Mouse (Mus musculus) right cerebral cortex, postnatal 25 days (tissue): Measurements from ENCODE around the gene Htt.

Experiments used
- DNase-seq: peaks from one replicate; pipeline ENCODE4 v3.0.0; 2022

Gene Htt

DNA sequence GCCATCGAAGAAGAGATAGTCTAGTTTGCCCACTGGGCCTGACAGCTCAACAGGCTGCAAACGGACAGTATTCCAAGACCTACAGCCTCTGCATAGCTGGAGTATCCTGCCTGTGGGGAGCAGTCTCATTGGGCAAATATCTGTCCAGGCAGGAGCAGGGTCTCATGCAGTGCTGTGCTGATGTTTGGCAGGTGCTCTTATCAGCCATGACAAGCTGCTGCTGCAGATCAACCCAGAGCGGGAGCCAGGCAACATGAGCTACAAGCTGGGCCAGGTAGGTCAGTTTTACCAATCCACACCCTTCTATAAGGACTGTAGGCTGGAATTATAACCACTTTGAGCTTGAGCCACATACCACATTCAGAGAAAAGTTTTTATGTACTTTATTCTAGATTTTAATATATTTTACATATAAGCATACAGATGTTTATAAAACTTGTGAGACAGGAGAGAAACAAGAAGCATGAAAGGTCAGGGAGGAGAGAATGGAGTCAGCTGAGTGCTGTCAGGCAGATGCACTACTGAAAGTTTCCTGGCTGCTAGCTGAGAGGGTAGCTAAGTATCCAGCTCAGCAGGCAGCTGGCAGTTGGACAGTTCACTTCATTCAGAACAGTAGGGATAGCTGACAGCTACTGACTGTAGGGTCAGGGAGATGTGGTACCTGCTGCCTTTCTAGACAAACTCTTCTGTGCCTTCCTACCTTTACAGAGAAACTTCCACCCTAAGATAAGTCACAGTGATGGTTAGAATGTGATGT is 135.3 kb downstream of the Htt start:
- no peak for DNase-seq

DNA sequence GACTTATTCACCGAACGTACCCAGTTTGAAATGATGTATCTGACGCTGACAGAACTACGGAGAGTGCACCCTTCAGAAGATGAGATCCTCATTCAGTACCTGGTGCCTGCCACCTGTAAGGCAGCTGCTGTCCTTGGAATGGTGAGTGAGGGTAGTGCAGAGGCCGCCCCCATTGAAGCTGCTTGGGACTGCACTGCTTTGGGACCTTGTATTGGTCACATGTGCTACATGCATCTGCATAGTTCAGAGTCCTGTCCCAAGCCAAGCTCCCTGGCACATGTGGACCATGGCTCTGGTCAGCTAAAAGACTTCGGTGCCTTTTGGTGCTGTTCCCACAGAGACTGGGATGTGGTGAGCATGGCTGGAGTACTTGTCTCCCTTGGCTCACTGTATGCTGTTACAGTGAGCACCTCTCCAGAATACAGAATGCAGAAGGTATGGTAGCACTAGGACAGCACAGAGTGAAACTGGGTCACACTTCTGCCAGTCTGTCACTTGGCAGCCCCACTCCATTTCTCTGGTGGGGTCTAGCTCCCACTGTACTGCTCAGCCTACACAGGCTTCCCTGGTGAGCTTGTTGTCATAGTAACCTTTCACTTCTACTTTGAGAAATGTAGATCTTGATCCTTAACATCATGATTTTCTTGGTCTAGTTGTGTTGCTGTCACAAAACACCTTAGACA is 138.4 kb downstream of the Htt start:
- no peak for DNase-seq

DNA sequence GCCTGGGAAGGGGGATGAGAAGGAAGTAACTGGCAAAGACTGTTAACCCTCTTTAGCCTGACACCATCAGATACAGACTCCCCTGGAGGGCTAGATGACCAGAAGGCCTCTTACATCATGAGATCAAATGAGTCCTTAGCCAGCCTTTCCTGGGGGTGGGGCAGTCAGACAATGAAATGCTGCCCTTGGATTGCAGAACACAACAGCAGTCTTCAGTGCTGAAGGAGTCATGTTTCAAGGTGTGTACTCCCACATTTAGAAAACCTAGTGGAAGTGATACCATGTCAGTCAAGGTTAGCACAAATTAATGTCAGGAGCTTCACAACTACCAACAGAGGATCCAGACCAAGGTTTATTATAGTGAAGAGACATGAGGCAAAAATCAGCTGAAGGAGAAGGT is 140.8 kb downstream of the Htt start:
- no peak for DNase-seq

DNA sequence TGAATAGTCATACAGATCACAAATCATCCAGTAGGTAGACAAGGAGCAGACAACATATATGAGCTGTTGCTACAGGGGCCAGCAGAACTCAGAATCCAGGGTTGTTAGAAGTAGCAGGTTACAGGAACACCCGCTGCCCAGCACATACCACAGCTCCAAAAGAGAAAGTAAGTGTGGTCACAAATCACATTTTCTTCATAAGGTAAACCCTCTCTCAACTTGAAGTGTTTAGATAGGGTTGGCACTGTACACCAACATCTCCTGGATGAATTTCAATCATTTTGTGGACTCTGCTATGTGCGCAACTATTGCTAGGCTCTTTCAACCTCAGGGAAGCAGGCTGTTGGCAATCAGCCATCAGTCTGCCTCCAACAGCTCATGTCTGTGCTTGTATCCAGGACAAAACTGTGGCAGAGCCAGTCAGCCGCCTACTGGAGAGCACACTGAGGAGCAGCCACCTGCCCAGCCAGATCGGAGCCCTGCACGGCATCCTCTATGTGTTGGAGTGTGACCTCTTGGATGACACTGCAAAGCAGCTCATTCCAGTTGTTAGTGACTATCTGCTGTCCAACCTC is 141.4 kb downstream of the Htt start:
- DNase-seq: no peak

DNA sequence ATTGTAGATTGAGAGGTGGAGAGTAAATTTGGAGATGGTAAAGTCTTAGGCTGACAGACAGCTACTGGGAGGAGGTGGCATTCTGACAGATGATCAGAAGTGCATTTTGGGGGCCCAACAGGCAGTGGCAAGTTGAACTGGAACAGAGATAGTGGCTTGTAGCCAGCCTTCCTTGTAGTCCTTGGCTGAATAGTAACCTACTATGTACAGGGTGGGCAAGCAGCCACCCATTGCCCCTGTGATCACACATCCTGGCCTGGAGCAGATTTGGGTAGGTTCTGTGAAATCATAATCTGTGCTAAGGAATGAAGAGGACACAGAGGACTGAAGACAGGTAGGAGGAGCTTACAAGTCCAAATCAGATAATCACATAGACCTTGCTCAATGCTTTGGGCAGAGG is 142.9 kb downstream of the Htt start:
- no peak for DNase-seq

DNA sequence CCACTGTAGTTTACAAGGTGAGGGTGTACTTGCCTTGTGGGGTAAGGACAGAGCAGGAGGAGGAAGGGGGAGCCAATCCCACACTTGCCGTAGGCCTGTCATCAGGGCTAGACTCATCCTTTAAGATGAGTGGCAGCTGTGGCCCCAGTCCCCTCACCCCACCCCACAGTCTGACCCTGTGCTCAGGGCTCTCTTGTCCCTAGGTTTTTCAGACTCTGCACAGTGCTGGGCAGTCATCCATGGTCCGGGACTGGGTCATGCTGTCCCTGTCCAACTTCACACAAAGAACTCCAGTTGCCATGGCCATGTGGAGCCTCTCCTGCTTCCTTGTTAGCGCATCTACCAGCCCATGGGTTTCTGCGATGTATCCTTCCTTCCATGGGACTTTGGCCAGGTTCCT is 145.7 kb downstream of the Htt start:
- DNase-seq: no peak

DNA sequence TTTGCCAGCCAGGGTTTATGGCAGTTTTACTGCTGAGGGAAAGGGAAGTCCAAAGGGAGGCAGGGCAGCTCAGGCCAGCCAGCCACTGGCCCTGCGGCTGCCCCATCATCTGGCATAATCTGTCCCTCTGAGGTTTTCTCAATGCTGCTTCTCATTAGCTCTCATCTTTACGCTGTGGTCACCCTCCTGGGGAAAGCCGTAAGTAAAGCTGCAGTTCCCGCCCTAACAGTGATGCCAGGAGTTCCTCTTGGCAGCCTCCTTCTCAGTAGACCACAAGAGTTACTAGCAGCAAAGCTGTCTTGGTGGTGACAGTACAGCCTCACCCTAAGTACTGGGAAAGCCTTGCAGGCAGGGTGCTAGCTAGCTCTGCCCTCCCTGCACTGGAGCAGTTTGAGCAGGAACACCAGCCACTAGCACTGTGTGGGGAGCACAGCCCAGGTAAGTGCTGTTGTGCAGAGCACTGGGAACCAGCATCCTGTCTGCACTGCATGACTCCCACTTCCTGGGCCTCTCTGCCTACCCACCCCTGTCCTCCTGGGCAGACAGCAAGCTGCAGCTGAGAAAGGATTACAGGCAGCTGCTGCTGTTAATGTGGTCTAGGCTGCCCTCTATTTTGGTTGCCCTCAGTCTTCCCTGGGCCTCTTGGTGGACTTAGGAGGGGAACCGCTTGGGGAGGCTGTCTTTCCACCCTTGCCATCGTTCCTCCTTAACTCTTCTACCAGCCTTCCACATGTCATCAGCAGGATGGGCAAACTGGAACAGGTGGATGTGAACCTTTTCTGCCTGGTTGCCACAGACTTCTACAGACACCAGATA is 146.6 kb downstream of the Htt start, which contains the start of gene Msantd1:
Gene Msantd1, plus strand, starts transcription at position 103 of the 816 bp plus-strand sequence.
- DNase-seq: no peak

DNA sequence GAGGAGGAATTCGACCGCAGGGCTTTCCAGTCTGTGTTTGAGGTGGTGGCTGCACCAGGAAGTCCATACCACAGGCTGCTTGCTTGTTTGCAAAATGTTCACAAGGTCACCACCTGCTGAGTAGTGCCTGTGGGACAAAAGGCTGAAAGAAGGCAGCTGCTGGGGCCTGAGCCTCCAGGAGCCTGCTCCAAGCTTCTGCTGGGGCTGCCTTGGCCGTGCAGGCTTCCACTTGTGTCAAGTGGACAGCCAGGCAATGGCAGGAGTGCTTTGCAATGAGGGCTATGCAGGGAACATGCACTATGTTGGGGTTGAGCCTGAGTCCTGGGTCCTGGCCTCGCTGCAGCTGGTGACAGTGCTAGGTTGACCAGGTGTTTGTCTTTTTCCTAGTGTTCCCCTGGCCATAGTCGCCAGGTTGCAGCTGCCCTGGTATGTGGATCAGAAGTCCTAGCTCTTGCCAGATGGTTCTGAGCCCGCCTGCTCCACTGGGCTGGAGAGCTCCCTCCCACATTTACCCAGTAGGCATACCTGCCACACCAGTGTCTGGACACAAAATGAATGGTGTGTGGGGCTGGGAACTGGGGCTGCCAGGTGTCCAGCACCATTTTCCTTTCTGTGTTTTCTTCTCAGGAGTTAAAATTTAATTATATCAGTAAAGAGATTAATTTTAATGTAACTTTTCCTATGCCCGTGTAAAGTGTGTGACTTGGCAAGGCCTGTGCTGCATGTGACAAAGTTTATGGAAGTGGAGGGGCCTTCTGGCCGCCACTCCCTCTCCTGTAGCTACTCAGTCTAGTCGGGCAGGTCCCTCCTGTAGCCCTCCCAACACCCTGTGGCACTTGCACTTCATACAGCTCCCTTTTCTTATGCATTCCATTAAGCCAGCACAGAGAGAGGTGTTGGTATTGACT is 147.4 kb downstream of the Htt start:
- no peak for DNase-seq

DNA sequence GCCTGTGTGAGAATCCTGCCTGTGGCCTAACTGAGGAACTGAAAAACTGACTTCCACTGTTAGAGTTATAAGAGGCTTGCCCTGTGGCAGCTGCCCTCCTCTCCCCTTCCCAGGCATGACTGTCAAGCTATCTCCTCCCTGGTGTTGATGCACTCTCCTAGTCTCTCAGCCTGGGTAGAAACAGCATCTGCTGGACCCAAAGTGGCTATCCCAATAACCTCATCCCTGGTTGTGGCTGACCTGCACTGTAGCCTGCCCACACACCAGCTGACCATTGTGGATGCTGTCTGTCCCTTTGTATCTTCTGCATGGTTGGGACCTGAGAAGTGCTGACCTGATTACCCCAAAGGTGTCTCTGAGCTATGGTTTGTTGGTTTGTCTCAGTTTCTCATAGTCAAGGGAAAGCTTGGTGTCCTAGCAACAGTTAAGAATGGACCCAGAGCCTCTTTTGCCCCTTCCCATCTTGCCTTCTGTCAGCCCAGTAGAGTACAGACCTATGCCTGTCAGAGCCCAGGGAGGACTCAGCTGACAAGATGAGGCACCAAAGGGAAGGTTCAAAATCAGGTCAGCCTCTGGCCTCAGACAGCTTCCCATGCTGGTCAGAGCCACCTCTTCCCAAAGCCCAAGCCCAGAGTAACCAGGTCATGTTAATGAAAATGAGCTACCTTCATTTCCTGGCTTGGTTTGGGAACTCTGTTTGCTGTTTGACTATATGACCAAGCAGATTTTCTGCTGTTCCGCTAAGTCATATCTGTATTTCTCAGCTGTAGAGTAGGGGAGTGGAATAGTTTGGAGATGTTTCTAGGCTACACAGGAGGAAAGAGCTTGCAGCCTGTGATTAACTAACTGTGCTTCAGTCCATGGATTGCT is 148.3 kb downstream of the Htt start:
- no peak for DNase-seq

DNA sequence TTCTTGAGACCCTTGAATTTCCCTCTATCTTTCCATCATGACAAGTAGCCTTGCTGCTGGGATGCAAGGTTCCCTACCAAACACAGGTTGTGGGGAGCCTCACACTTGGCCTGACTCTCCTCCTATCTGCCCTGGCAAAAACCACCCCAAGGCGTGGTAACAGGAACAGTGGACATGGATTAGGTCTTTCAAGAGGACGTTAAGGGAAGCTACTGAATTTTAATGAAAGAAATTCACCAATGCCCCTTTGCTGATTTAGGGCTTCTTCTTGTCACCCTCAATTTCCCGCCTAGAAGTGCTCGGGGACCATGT is 148.9 kb downstream of the Htt start:
- no peak for DNase-seq

DNA sequence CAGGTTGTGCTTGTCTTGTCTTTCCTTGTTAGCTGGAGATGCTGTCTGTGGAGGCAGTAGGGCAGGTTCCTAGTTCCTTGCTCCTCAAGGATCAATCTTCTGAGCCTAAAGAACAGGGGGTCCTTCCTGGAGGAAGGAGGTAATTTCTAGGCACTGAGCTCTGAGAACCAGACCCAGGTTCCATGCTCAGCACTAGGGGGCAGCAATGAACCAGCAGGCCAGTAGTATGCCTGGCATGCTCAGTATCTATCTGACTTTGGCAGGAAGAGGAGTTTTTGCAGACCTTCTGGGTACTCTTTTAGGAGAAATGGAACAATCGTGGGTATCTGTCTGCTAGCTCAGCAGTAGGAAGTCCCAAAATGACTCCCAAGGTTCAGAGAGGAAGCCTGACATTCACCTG is 154.3 kb downstream of the Htt start:
- DNase-seq: peak; percentile 75

DNA sequence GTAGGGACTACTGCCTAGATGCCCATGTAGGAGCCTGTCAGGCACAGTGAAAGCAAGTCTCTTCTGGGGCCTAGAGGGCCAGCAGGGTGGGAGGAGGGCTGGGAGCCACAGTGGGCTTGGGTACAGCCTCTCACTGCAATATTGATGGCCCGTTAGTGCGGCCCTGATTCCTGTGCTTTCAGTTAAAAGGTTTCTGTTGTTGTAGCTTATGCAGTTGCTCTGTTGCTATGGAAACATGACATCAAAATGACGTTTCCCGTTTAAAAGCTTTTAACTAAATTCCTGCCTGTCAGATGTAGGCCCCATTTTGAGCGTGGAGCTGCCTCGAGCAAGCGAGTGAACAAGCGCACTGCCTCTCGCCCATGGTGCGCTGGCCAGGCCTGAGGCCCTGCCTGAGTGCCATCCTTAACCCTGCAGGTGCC is 155.7 kb downstream of the Htt start:
- no peak for DNase-seq

DNA sequence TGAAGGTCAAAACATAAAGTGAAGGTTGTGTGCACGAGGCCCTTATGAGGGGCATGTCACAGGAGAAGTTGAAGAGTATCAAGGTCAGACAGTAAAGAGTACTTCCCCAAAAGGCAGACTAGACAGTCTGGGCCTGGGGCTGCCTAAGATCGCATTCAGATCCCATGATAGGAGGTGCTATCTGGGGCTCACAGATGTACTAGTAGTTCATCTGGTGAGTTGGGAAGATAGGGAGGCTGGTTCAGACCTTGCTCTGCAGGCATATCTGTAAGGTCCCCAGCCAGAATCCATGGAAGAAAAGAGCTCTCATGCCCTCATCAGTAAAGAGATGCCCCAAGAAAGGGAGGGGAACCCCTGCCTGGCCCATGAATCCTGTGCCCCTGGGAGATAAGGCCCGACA is 157.2 kb downstream of the Htt start:
- DNase-seq: no peak

DNA sequence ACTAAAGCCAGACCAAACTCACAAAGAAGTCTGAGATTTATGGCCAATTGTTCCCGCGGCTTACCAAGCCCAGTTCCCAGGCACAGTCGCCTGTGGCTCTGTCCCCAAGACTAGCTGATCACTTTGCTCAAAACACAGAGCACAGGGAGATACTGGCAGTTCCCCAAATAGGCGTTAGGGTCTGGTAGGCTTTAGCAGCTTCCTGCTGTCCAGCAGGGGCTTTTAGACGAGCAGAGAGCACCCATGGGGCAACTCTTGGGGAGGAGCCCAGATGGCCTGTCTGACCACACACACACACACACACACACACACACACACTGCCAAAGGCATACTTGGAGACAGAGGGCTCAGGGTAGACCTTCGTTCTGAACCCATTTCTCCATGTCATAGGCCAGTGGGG is 161.0 kb downstream of the Htt start:
- DNase-seq: no peak

DNA sequence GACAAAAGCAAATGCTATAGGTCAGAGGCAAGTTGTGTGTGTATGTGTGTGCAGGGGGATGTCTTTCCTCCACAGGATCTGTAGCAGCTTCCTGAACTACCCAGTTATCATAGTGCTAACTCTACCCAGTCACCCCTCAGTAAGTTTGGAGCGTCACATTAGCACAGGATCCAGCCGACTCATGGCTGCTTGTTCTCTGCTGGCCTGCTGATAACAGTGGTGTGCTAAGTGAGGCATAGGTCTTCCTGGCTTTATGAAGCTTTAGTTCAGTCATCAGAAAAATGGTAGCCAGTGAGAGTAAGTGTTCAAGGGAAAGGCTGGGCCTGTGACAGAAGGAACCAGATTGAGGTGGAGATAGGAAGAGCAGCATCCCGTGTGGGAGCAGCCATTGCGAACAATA is 162.4 kb downstream of the Htt start:
- no peak for DNase-seq

DNA sequence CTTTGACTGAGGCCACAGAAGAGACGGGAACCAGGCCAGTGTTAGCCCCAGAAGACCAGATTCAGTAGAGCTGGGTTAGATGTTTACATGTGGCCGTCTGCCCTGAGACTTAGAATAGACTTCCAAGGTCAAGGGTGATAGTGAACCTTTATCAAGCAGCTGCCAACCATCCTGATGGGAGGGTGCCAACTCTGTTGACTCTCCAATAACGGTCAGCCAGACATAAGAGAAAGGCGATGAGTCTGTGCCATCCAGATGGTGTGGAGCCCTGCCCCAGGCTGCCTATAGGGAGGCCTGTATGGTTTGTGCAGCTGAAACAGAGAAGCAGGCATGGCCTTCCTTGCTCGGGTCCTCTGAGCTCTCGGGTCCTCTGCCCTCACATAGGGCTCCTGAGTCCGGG is 163.0 kb downstream of the Htt start:
- DNase-seq: no peak

DNA sequence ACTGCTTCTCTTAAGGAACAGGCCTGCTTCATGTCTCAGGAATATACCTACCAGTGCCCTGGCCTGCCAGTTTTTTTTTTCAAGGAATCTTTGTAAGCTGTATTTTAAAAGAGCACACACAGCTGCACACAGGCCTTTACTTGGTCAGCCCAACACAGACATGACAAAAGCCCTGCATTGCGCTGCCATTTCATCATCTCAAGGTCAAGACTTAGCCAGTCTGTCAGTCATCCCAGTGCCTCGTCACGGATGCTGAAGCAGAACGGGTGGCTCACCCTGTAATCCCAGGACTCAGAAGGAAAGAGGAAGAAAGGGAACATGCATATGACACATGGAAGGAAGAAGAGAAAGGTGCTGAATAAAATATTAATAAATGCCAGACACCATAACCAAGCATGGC is 166.1 kb downstream of the Htt start:
- no peak for DNase-seq

DNA sequence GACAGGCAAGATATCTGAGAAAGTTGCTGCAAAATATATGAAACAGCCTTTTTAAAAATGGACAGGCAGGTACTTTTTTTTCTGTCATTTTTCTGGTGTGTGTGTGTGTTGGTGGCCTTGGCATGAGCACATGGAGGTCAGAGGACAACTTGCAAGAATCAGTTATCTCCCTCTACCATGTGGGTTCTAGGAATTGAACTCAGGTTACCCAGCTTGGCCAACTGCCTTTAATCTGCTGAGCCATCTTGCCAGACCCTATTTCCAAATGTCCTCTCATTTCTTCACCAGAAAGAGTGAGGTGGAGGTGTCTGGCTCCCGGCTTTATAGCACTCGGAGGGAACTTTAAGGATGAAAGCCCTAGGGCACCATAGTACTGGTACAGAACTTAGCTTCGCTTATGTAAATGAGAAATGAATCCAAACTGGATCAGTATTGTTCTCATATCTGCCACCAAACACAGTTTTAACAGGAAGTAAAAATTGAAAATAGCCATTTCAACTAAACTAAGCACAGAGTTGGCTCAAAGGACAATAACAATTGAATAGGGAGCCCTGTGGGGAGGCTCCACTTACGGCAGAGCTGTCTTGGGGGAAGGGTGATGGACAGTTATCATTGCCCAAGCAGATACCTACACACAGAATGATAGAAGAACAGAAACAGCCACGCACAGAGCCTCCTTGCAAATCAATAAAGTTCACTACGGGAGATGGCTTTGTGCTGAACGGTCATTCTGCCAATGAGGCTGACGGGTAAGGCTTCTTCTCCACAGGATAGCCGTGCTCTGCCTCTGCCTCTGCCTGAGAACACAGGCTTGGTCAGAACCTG is 168.8 kb downstream of the Htt start:
- no peak for DNase-seq

DNA sequence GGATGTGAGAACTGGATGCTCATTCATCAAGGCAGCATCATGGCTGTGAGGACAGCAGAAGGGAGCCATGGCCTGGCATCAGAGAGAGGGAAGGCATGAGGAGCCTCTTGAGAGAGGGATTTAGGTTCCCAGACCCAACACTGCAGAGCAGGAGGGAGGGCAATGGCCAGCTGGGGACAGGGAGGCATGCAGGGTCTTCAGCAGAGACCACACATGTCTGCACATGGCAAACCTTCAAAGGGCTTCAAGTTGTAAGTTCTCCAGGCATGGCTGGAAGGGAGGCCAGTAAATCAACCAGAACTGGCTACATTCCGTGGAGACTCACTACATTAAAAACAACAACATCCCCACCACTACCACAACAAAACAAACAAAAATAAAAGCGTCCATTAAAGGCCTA is 169.6 kb downstream of the Htt start:
- no peak for DNase-seq
